Mouse (Mus musculus): ENCODE measurements around the gene Fam83d.

Gene Fam83d

GRCm38 (mm10) chr2:158745049-158745482, 22.8 kb upstream of the Fam83d start:
- DNase-seq, result peak in 1 of 2 experiments; percentile 38

DNA sequence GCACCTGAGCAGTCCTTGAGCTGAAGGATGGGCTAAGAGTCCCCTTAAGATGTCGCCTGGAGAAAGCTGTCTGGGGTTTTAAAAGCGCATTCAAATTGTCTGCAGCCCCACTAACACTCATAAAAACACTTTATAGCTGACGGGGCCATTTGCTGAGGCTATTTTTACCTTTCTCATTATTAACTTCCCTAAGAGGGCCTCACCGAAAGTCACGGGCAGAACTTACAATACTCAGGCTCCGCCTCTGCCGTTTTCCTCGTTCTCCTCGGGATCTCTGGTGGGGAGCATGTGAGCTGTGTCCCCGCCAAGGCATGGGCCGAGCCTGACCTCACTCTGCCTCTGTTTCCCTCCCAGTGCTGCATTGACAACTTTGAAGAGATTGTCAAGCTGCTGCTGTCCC, 21.7 kb upstream of the Fam83d start:
- no peak for DNase-seq

DNA sequence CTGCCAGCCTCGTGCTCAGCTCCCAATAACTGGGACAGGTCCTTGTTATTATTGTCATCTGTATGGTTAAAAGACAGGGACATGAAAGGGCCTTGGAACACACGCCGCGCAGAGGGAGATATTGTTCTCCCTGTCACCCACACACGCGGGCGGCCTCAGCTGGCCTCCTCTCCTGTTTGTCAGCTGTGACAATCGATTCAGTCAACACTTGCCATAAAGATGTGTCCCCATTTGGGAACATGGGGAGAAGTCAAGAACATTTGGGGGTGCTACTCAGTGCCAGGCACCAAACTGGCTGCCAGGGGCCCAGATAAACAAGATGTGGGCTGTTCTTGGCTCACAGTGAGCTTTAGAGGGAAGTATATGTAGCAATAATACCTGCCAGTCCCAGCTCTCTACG, 18.5 kb upstream of the Fam83d start:
- DNase-seq, result no peak

- DNase-seq, result no peak
Observed at GRCm38 (mm10) chr2:158760231-158760630, 7.7 kb upstream of the Fam83d start.

DNA sequence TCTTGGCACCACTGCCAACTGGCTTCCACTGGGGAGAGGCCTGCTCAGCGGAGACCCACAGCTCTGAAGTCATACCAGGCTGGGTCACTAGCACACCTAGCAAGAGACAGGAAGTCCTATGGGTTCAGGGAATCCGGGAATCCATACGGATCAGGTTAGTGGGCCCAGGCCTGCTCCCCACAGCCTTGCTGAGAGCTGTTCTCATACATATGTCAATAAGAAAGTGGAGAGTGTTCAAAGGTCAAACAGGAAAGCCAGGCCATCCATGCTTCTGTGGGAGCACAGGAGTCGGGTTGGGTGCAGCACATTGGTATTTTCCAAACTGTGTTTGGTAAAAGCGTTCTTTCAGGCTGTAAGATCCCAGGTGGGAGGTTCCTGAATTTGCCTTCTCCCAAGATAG, 5.6 kb upstream of the Fam83d start:
- DNase-seq, result no peak

GRCm38 (mm10) chr2:158768350-158768749, 457 bp downstream of the Fam83d start:
- peak in 1 of 2 experiments; percentile 37 for DNase-seq

DNA sequence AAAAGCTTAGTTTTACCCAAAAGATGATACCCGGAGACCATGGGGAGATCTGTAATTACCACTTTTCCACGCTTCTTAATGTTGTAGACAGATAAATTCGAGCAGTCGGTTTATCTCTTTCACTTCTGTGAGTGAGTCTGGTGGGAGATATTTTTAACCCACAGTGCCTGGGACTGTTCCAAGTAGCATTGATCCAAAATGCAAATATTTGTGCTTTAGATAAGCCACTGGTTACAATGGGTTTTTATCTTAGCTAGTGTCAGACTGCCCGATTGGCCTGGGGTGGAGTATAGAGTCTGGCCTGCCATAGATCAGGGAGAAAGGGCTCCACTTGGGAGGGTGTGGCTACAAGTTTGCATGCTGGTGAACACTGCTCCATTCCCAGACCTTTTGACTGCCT, 878 bp downstream of the Fam83d start:
- no peak for DNase-seq

GRCm38 (mm10) chr2:158770126-158770757, 2.3 kb downstream of the Fam83d start:
- DNase-seq, result peak in 1 of 2 experiments; percentile 23

GRCm38 (mm10) chr2:158771066-158771763, 3.3 kb downstream of the Fam83d start:
- DNase-seq, result no peak

- no peak for DNase-seq
Observed at GRCm38 (mm10) chr2:158772808-158773207, 4.9 kb downstream of the Fam83d start.

DNA sequence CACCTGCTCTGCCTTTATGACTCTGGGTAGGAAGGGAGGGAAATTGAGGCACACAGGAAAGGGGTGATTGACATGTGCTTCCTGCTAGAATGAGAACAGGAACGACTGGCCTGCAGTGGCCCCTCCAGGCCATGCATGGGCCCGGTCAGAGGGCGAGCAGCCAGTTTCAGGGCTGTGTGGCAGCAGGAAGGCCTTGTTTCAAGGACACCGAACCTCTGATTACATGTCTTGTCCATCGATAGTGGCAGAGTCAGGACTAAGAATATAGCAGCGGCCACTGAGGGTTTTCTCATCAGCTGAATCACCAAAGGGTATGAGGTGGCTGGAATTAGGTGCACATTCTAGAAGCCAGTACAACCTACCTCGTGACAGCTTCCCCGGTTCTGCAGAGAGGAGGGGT, 7.0 kb downstream of the Fam83d start:
- DNase-seq, result no peak

GRCm38 (mm10) chr2:158776716-158777115, 8.8 kb downstream of the Fam83d start:
- no peak for DNase-seq

- no peak for DNase-seq
Observed at GRCm38 (mm10) chr2:158777490-158777889, 9.6 kb downstream of the Fam83d start.

DNA sequence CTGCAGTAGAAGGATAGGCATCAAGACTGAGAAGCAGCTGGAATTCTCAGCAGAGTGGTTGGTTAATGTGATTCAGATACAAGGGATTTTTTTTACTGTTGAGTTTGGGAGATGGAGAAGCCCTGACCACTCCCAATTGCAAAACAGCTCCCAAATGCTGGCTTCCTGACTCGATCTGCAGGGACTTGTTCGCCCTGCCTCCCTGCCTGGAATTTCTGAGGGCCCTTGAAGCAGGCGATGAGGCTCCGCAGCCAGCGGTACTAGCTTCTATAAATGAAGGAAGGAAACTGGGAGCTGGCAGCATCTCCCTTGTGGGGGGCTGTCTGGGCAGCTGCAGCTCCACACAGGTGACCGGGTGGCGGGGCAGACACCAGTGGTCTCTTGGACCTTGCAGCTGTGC, 10.5 kb downstream of the Fam83d start:
- DNase-seq, result no peak

DNA sequence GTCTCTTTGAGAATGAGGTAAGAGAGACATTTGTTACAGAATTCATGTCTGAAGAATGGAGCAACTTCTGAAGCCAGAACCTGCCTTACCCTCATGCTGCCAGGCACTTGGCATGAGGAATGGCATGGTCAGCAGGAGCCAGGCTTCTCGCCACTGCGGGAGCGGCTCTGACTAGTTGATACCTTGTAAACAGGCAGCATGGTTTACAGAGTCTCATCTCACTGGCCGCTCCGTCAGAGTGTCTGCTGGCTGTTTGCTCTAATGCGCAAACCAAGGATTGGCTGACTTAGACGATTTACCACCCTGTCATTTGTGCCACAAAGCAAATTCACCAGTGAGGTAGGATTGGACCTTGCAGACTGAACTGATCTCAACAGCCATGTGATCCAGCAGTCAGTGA, 13.2 kb downstream of the Fam83d start:
- DNase-seq, result no peak

GRCm38 (mm10) chr2:158786927-158787795, 19.3 kb downstream of the Fam83d start:
- peak; percentile 36 to 51 for DNase-seq

GRCm38 (mm10) chr2:158794494-158795004, 26.7 kb downstream of the Fam83d start, which contains the start of gene Dhx35:
TSS of gene Dhx35 (plus strand) at chr2:158794807.
- peak; percentile 96 to 98 for DNase-seq

- peak; percentile 18 to 57 for DNase-seq
Observed at GRCm38 (mm10) chr2:158795043-158795442, 27.1 kb downstream of the Fam83d start.

DNA sequence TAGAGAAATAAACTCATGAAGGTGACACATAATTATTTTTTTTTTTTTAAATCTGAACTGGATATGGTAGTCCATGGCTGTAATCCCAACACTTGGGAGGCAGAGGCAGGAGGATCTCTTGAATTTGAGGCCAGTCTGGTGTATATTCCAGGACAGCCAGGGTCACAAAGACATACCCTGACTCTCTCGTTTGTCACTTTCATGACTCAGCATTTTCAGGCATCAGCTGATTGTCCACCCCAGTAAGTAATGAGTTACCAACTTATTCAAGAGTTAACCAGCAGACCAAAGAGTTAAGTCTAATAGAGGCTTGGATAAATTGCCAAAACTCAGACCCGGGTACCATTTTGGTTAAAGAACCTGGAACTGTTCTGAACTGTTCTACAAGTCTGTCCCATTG, 28.0 kb downstream of the Fam83d start:
- no peak for DNase-seq

DNA sequence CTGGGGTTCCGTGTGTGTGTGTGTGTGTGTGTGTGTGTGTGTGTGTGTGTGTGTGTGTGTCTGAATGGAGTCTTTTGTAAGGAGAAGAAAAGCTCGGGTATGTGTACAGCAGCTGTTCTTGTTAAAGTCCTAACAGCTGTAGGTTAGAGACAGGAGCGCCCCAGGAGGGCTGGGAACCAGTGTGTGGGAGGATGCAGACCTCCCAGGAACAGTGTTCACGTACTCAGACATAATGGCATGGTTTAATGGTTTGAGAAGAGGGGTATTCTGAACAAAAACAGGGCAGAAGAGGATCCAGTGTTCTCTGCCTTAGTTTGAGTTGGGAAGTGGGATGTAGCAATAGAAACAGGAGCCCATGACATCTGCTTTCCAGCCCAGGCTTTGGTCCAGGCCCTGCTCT, 31.4 kb downstream of the Fam83d start:
- no peak for DNase-seq

DNA sequence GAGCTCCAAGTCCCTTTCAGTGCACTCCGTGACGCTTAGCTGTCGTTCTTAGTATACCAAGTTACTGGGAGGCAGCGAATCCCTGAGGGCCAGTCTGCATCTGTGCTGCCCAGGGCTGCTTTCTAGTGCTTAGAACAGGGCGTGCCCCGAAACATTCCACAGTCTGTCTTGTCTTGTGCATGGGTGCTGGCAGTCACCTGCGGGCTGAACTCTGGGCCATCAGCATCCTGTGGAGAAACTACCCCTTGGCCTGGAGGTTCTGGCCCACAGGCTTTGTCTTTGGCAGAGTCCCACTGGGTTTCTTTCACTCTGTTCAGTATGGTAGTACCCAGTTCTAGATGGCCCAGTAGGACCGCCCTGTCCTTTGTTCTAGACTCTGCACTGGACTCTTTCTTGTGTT, 32.9 kb downstream of the Fam83d start:
- DNase-seq, result no peak

DNA sequence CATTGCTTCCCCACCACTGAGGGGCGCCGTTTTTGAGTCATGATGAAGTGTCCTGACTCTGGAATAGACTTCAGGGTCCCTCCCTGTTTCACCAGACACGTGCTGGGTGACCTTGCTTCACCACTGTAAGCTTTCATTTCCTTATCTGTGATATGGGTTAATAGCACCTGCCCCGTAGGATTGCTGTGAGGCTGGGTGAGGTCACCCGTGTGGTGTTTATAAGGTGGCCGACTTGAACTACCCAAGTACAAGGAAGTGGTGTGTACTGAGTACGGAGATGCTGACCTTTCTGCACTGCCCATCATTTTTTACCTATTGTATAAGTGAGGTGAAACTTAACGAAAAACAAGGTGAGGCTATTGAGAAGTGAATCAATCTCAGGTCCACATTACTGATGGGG, 35.7 kb downstream of the Fam83d start:
- DNase-seq, result no peak

GRCm38 (mm10) chr2:158815686-158816085, 47.8 kb downstream of the Fam83d start:
- no peak for DNase-seq

All from kidney, postnatal 25 days (tissue).